Mouse (Mus musculus): ENCODE results near the gene H2-T24. TPM values are rescaled to one million over a fixed set of nuclear protein-coding genes. Genes with fewer than 3 reads are reported as not detected.

Gene H2-T24
- polyA plus RNA-seq, 1 experiment = not detected

DNA sequence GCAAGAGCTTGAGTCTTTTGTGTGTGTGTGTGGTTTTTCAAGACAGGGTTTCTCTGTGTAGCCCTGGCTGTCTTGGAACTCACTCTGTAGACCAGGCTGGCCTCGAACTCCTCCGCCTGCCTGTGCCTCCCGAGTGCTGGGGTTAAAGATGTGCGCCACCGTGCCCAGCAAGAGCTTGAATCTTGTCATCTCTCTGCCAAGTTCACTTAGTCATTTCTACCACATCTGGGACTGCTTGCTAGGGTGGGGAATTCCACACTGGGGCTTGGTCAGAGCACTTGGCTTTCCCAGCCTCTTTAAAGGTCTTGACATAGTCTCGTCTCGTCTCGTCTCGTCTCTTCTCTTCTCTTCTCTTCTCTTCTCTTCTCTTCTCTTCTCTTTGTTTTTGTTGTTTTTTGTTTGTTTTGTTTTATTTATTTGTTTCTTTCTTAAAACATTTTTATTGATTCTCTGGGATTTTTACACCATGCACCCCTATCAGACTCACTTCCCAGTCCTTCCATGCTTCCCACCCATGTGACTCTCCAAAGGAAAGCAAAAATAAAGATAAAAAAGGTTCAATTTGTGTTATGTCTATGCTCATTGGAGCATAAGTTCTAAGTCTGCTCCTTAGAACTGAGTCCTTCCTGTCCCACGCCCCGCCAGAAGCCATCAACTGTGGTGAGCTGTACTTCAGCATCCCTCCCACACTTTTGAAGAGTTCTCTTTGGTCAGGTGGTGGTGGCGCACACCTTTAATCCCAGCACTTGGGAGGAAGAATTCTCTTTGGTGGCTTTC is 19.1 kb downstream of the H2-T24 start:
- Histone ChIP-seq H3K4me3 (ENCODE audit: insufficient read depth, low read depth, low read length) (no peak overlapping the region), H3K4me1 (ENCODE audit: control insufficient read depth, insufficient read depth, low read length) (peaks cover 17% of the 10 kb centered on the region), H3K27ac (ENCODE audit: insufficient read depth, low read depth, low read length) (no peak overlapping the region; the same call in 1 of the 2 replicates)
- TF ChIP-seq POLR2A (IDR thresholded peaks at IDR 0.05; ENCODE audit: insufficient read depth, low read depth, low read length) (no peak), CTCF (IDR thresholded peaks at IDR 0.05; ENCODE audit: insufficient read depth, low read depth, low read length) (no peak)
- WGBS = 79% methylated on average over 12 of the region's 12 CpGs

DNA sequence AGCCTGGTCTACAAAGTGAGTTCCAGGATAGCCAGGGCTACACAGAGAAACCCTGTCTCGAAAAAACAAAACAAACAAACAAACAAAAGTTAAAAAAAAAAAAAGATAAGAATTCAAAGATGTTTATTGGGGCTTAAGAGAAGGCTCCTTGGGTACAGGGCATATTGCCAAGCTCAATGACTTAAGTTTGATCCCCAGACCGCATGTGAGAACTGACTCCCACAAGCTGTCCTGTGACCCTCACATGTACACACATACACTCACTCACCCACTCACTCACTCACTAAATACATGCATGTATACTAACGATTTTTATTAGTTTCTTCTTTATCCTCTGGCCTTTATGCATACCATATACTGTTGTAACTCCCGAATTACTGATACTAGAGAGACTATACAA is 20.0 kb downstream of the H2-T24 start:
- Histone ChIP-seq H3K4me1 (ENCODE audit: control insufficient read depth, insufficient read depth, low read length) (peaks cover 17% of the 10 kb centered on the region), H3K4me3 (ENCODE audit: insufficient read depth, low read depth, low read length) (no peak overlapping the region), H3K27ac (ENCODE audit: insufficient read depth, low read depth, low read length) (peak overlapping the region; percentile 6; the same call in 1 of the 2 replicates)
- WGBS = 70% methylated on average over 4 of the region's 4 CpGs
- TF ChIP-seq CTCF (IDR thresholded peaks at IDR 0.05; ENCODE audit: insufficient read depth, low read depth, low read length) (no peak), POLR2A (IDR thresholded peaks at IDR 0.05; ENCODE audit: insufficient read depth, low read depth, low read length) (no peak)

DNA sequence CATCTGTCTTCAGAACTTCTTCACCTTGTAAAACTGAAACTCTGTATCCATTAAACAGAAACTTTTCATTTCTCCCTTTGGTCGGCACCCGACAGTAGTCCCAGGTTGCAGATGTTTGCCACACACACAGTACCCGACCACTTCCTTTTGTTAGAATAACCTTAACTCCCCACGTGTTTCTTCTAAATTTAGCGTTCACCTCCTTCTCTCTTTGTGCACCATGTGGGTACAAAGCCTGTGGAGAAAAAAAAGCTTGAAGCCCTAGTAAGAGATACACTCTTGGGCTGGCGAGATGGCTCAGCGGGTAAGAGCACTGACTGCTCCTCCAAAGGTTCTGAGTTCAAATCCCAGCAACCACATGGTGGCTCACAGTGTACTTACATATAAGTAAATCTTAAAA is 21.0 kb downstream of the H2-T24 start:
- no peak overlapping the region for H3K27ac ChIP-seq (ENCODE audit: insufficient read depth, low read depth, low read length)
- WGBS = 55% methylated on average over 7 of the region's 7 CpGs
- H3K4me3 ChIP-seq (ENCODE audit: insufficient read depth, low read depth, low read length) = no peak overlapping the region
- no peak for TF ChIP-seq POLR2A (IDR thresholded peaks at IDR 0.05; ENCODE audit: insufficient read depth, low read depth, low read length)
- TF ChIP-seq CTCF (IDR thresholded peaks at IDR 0.05; ENCODE audit: insufficient read depth, low read depth, low read length) = no peak
- H3K4me1 ChIP-seq (ENCODE audit: control insufficient read depth, insufficient read depth, low read length) = peaks cover 17% of the 10 kb centered on the region

DNA sequence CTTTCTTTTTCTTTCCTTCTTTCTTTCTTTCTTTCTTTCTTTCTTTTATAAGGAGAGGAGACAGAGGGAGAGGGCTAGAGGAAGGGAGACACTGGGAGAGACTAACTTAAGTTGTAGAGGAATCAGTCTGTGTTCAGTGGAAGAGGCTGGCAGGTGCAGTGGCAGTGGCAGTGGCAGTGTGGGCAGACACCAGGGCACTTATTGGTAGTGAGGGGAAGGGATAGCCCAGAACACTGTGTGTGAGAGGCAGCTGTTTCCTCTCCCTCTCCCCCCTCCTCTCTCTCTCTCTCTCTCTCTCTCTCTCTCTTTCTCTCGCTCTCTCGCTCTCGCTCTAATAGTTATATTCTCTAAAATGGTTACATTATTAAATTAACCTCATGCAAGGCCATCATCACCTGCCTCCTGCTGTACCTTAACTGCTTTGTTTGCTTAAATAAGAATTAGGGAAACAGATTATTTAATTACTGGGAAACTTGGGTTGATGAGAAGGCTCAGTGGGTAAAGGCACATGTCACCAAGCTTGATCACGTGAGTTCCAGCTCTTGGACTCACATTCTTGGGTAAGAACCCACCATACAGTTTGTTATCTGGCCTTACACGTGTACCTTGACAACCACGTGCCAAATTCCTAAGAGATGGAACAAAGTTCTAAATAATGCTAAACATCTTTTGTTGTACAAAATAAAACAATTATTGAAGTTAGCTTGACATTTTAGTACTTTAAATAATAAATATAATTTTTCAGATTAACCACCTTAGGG is 21.6 kb downstream of the H2-T24 start:
- H3K27ac ChIP-seq (ENCODE audit: insufficient read depth, low read depth, low read length) = no peak overlapping the region
- TF ChIP-seq CTCF (IDR thresholded peaks at IDR 0.05; ENCODE audit: insufficient read depth, low read depth, low read length) (no peak), POLR2A (IDR thresholded peaks at IDR 0.05; ENCODE audit: insufficient read depth, low read depth, low read length) (no peak)
- no peak overlapping the region for H3K4me3 ChIP-seq (ENCODE audit: insufficient read depth, low read depth, low read length)
- 71% methylated on average over 6 of the region's 6 CpGs for WGBS
- H3K4me1 ChIP-seq (ENCODE audit: control insufficient read depth, insufficient read depth, low read length) = peaks cover 17% of the 10 kb centered on the region

DNA sequence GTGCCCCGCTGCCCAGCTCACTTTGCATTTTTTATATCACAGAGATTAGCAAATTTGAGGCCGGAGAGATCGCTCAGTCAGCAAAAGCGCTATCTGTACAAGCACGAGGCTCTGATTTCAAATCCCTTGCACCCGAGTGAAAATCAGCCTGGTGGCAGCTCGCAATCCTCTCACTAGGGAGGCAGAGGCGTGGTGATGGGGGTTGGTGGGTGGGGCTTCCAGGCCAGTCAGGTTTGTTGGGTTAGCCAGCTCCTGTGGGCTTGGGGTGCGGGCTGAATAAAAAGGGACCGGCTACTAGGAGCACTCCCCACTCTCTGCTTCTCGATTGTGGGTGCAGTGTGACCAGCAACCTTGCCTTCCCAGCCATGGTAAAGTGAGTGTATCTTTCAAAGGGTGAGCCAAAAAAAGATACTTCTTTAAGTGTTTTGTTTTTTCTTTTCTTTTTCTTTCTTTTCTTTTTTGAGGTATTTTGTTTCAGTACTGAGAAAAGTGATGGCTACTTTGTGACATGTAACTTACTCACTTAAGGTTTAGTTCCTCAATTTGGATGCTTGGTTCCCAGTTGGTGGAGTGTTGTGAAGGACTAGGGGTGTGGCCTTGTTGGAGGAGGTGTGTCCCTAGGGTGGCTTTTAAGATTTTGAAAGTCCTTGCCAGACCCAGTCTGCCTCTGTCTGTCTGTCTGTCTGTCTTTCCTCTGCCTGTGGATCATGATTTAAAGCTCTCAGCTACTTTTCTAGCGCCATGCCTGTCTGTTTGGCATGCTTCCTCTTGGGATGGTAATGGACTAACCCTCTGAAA is 22.4 kb downstream of the H2-T24 start:
- no peak overlapping the region for H3K27ac ChIP-seq (ENCODE audit: insufficient read depth, low read depth, low read length)
- WGBS = 51% methylated on average over 12 of the region's 12 CpGs
- TF ChIP-seq POLR2A (IDR thresholded peaks at IDR 0.05; ENCODE audit: insufficient read depth, low read depth, low read length) (no peak), CTCF (IDR thresholded peaks at IDR 0.05; ENCODE audit: insufficient read depth, low read depth, low read length) (no peak)
- H3K4me1 ChIP-seq (ENCODE audit: control insufficient read depth, insufficient read depth, low read length) = peaks cover 16% of the 10 kb centered on the region
- H3K4me3 ChIP-seq (ENCODE audit: insufficient read depth, low read depth, low read length) = no peak overlapping the region

DNA sequence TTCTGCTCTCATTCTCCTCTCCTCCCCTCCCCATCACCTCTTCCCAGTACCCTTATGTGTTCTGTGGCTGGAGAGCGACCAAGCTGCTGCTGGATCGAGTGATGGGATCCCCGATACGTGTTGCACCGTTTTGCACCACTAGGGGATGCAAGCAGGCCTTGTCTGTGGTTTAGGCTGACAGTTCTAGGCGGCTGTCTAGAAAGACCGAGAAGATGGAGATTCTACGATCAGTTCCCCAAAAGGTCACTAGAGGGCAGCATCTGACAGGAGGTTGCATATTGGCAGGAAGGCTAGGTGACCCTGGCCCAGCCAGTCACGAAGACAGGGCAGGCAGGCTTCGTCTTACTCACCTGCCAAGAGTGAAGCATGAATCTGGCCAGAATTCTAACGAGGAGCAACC is 23.4 kb downstream of the H2-T24 start:
- WGBS = under 1% methylated on average over 11 of the region's 11 CpGs

DNA sequence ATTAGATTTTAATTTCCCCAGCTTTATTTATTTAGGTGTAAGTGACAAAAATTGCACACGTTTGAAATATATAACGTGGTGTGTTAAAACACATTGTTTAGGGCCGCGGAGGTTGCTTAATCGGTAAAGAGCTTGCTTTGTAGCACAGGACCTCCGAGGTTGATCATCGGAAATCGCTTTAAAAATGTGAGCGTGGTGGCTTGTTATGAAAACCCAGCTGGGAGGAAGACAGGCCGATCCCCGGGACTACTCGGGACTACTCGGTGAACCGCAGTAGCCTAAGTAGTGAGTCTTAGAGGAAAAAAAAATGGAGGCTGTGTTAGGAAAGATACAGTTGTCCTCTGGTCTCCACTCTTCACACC is 25.5 kb downstream of the H2-T24 start:
- no peak for TF ChIP-seq CTCF (IDR thresholded peaks at IDR 0.05; ENCODE audit: insufficient read depth, low read depth, low read length)
- TF ChIP-seq POLR2A (IDR thresholded peaks at IDR 0.05; ENCODE audit: insufficient read depth, low read depth, low read length) = no peak
- 2% methylated on average over 14 of the region's 14 CpGs for WGBS
- Histone ChIP-seq H3K27ac (ENCODE audit: insufficient read depth, low read depth, low read length) (no peak overlapping the region), H3K4me3 (ENCODE audit: insufficient read depth, low read depth, low read length) (peak overlapping the region; percentile 55), H3K4me1 (ENCODE audit: control insufficient read depth, insufficient read depth, low read length) (peaks cover 15% of the 10 kb centered on the region)

More for the DNA sequence above, 23.4 kb downstream of the H2-T24 start:
- H3K27ac ChIP-seq (ENCODE audit: insufficient read depth, low read depth, low read length) = no peak overlapping the region
- peaks cover 14% of the 10 kb centered on the region for H3K4me1 ChIP-seq (ENCODE audit: control insufficient read depth, insufficient read depth, low read length)
- TF ChIP-seq POLR2A (IDR thresholded peaks at IDR 0.05; ENCODE audit: insufficient read depth, low read depth, low read length) (no peak), CTCF (IDR thresholded peaks at IDR 0.05; ENCODE audit: insufficient read depth, low read depth, low read length) (peak; percentile 74)
- H3K4me3 ChIP-seq (ENCODE audit: insufficient read depth, low read depth, low read length) = no peak overlapping the region

DNA sequence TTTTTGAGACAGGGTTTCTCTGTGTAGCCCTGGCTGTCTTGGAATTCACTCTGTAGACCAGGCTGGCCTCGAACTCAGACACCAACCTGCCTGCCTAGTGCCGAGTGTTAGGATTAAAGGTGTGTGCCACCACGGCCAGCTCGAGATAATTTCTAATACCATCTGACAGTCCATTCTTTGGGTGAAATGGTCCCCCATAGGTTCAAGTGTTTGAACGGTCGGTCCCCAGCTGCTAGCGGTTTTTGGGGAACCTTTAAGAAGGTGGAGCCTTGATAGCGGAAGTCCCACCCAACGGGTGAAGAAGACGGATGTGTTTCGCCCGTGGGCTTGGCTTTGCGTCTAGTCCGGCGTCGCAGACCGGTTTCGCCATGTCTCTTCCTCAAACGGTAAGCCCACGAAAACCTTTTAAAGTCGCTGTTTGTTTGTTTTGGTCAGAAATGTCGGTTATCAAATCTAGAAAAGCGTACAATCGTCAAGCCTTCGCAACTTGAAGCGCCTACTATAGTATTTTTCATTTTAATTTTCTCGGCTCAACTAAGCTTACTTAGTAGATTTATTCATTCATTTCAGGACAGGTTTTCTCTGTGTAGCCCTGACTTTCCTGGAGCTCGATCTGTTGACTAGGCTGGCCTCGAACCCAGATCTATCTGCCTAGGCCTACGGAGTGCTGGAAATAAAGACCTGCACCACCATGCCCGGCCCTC is 26.0 kb downstream of the H2-T24 start:
- peak overlapping the region; percentile 55 for H3K4me3 ChIP-seq (ENCODE audit: insufficient read depth, low read depth, low read length)
- WGBS = 2% methylated on average over 31 of the region's 31 CpGs
- peaks cover 15% of the 10 kb centered on the region for H3K4me1 ChIP-seq (ENCODE audit: control insufficient read depth, insufficient read depth, low read length)
- peak overlapping the region; percentile 79; the same call in 1 of the 2 replicates for H3K27ac ChIP-seq (ENCODE audit: insufficient read depth, low read depth, low read length)
- TF ChIP-seq POLR2A (IDR thresholded peaks at IDR 0.05; ENCODE audit: insufficient read depth, low read depth, low read length) = peak; percentile 64
- TF ChIP-seq CTCF (IDR thresholded peaks at IDR 0.05; ENCODE audit: insufficient read depth, low read depth, low read length) = no peak

All from olfactory bulb, adult 2 months (tissue).